Mouse (Mus musculus) thymus, postnatal 10 days (tissue): ENCODE data around the gene Gm28539.

ENCODE experiments used
- DNase-seq, 2 experiments: peaks; one replicate each; pipeline ENCODE4 v3.0.0; 2021; ENCODE audit warnings: low spot score in 2 of 2

Gene Gm28539

DNA sequence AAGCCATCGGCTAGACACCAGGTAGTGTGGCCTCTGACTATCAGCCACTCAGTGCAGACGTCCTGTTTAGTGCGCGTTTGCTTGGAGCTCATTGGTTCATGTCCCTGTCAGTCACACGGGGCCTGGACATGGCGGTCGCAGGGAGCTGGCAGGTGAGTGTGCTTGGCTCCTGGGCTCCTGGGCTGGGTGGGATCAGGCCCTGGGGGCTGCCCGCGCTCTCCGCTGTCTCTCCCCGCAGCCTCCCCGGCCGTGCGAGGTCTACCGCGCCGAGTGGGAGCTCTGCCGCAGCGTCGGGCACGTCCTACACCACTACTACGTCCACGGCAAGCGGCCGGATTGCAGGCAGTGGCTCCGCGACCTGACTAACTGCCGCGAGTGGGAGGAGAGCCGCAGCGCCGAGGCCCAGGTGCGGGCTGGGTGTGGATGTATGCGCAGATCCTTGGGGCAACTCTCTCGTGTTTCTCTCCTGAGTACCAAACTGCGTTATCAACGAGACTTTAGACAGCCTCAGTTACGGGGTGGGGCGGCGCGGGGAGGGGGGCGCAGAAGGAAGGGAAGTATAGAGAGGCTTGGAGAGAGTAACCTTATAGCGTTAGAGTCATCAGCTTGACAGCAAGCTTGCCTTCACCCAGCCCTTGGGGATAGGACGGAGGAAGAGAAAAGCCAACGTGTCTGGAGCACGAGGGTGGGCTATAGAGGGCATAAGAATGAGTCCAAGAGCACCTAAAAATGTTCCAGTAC lies at the start of gene Gm28539, which contains the start of gene 2510002D24Rik:
Gene Gm28539 (plus strand): TSS at position 117 of the 741 bp plus-strand sequence.
Gene 2510002D24Rik (plus strand): TSS at position 111 of the 741 bp plus-strand sequence.
- DNase-seq: peak; percentile 94

DNA sequence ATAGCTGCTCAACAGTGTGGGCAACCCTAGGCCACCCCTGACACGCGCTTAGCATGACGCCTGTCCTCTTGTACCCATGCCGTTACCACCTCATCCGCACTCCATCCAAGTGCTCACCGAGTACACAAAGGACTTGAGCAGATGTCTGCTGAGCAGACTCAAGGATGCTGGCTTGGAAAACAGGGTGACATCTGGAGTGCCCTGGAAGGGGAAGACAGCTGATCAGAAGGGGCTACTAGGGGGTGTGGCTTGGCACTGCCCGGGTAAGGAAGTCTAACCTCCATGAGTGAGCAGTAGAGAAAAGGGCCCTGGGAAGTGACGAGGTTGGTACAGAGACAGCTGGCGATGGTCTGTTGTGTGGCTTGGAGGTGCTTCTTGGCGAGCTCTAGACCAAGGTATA lies 49.7 kb upstream of the Gm28539 start:
- DNase-seq: no peak

DNA sequence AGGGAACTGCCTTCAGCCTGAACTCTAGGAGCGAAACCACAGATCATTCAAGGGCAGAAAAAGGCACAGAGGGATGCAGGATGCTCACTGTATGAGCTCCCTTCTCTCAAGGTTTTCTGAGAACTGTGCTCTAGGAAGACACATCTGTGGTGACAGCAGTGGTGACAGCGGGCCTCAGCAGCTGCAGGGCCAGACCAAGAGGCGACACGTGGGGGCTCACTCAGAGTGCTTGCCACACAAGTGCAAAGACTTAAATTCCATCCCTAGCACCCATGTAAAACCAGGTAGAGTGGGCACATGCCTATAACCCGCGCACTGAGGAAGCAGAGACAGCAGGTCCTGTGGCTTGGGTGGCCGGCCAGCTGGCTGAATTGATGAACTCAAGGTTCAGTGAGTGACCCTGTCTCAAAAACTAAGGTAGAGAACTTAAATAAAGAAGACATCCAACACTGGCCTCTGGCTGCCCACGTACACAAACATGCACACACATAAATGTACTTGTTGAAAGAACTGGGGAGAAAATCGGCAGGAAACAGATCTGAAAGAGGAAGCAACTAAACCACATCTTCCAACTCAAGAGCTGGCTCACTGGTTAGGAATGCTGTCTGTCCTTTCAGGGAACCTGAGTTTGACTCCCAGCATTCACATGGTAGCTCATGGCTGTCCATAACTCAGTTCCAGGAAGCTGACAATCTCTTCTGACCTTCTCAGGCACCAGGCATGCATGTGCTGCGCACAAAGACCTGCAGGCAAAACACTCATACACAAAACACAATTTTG lies 47.6 kb upstream of the Gm28539 start:
- no peak for DNase-seq

DNA sequence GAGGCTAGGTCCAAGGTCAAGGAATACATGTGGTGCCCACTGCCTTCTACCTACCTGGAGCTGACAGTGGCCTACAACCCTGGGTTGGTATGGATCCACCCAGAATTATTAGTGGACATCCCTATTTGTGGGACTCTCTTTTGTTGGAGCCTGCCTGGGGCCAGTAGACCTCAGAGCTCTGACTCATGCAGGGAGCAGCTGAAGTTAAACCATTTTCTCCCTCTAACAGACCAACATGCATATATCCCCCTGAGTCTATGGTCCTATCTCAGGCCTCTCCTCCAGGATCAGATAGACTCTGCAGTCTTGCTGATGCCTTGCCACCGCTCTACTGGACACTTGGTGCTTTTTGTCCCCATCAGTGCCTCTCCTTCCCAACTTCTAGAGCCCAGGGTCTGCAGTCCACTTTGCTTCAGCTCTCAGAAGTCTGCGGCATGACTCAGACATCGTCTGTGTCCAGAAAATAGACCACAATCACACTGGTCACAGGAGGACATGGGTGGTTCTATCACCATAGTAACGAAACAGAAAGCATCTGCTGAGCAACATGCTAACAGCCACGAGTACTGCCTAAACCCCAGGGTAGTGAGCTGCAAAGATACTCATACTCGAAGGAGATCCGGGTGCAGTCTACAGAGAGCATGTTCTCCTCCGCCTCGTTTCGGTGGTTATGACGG lies 41.0 kb upstream of the Gm28539 start:
- DNase-seq: no peak

DNA sequence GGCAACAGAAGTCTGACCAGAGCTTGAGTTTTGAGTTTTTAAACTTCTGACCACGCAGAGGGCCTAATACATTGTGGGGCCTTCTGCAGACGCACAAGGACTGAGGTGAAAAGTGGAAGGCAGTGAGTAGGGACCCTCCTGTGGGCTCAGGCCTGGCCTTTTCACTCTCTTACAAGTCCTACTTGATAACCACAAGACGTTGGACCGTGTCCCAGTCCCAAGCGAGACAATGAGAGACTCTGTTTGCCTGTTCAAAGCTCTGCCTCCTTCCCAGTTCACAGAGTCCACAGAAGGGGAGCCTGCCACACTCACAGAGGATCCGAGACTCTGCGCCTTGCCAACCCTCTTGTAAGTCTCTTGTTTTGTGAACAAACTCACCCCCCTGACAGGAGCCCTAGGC lies 39.7 kb upstream of the Gm28539 start:
- DNase-seq: no peak

DNA sequence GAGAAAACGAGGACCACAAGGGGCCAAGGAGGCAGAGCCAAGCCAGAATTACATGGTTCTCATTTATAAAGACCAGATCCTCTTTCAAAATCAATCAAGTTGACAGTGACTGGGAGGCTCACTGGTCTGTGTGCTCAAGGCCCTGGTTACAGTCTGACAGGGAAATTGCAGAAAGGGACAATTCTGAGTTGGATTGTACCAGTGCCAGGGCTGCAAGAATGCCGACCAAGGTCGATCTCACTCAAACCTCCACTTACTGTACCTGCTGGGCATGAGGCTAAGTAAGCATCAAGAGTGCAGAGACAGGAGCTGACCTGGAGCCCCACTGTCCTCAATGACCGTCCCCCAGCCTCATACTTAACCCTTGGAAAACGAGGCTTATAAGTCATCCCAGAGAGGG lies 38.2 kb upstream of the Gm28539 start:
- no peak for DNase-seq

DNA sequence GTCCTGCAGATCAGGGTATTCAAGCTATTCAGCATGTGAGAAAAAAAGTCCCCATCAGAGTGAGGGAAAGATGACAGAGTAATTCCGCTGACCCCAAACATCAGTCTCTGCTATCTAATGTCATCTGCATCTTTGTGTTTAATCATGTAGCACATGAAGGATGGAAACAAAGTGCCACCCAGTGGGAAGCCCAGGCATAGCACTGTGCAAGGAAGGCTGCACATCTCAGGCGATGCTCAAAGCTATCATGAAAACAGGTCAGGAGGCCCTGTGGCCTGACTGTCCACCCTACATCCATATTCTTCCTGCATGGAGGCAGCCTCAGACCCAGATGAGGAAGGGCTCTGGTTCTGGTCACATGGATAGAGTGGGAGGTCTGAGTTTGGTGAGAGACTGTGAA lies 37.5 kb upstream of the Gm28539 start:
- no peak for DNase-seq

DNA sequence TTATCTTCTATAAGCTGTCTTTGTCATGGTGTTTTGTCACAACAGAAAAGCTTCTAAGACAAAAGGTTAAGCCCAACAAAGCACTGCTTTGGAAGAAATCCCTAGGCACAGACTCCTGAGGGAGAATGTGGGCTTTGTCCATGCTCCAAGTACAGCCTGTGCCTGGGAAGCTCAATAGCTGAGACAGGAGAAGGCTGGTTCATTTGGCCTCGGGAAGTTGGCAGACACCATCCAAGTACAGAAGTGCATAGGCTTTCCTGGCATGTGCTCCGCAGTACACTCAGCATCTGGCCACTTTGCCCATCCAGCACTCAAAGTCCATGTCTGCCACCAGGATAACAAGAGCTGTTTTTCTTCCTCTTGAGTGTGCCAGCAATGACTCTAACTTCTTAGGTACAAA lies 30.6 kb upstream of the Gm28539 start:
- no peak for DNase-seq

DNA sequence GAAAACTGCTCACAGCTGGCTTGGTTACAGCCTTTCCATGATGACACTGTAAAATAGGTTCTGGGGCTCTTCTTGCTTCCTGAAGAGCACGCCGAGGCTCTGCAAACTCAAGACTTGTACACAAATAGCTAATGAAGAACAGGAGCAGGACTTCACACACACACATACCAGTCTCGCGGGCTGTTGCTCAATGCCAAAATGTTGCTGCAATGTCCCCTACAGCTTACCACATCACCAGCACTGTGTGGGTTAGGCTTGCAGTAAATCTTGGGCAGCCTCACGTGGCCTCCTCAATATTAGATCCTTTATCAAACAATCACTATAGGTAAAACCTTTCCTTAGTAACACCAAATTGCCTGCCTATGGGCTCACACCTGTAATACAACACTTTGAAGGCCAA lies 27.4 kb upstream of the Gm28539 start:
- DNase-seq: no peak

DNA sequence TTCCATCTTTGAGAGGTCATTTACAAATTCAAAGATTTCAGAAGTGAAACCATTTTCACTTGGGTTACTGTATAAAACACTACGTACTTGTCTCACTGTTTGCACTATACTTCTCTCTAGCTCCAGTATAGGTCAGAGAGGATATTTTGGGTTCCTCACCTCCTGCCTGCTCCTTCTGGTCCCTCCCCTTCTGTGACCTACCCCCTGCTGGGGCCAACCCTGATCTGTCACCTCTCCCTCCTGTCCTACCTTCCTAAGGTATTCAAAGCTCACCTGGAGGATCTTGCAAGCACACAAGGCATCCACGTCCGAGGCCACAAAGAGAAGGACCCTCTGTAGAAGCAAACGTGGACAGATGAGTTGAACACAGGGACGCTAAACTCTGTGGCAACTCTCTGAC lies 25.4 kb upstream of the Gm28539 start:
- DNase-seq: peak in 1 of 2 experiments; percentile 9

DNA sequence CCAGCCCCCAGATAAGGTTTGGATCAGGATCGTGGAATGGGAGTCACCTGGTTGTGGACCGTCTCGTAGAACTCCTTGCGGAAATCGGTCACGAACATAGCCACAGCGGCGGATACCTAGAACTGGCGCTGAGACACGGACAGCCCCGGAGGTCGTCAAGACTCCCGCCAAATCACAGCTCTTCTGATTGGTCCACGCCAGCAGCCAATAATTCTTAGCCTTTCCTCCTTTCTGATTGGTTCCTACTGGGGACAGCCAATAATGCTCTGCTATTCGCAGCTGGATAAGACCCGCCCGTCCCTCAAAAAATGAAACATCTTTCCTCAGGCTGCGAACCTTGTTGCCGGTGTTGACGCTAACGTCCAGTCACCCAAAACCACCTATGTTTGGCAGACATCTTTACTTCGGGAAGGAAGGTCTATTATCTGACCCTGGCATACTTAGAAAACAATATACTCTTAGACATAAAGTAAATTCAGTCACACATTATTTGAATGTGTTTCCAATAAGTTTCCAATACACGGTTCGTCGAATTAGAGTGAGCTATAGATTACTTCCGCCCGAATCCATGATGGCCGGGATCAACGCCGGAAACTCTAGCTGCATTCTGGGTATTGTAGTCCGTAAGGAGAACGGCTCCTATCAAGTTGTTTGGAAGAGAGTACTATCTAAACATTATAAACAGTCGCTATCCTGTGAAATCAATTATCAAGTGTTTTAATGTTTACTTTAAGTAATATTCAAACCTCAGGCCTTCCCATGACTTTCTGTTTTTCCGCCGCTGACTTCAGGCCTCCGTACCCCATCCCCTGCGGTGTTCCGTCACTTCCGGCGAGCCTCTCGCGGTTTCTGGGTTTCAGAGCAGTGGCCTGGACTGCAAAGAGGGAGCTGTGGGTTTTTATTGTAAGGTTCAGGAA lies 24.7 kb upstream of the Gm28539 start, which contains the start of the genes Ufd1 and Cdc45:
Gene Ufd1 (plus strand): TSS at position 312 of the 917 bp plus-strand sequence.
Gene Cdc45 (minus strand): TSS at position 520 of the 917 bp plus-strand sequence.
- DNase-seq: peak; percentile 80 to 85

DNA sequence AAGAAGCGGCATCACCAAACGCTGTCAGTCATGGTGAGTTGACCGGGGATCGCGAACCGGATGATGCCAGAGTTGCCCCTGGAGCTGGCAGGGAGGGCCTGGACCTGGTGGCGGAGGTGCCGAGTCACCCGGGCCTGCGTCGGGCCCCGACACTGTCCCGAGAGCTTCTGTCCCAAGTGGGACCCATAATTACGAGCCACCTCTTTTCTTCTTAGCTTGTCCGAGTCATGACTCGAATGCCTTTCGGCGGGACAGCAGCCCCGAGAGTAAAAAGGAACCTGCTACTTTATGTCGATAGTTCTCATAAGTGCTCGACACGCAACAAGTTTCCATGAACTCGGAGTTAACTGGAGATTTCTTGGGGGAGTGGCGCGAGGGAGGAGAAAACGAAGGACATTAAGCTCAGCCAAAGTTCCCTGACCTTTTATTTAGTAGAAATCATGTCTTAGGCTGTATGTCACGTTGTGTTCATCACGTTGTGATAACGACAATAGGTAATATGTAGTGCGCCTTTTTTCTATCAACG lies 23.9 kb upstream of the Gm28539 start:
- no peak for DNase-seq

DNA sequence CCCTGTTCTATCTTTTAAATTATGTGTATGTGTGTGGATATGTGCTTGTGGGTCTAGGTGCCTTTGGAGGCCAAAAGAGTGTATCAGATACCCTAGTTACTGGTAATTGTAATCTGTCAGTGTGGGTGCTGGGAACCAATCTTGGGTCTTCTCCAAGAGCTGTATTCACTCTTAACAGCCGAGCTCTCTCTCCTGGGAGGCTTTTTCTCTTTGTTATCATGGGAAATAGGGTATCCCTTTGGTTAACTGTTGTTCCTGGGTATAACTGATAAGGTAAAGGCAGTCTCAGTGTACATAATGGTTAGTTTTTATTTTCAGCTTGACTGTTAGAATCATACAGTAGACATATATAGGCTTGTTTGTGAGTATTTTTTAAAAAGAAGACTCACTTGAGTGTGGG lies 14.0 kb upstream of the Gm28539 start:
- no peak for DNase-seq

DNA sequence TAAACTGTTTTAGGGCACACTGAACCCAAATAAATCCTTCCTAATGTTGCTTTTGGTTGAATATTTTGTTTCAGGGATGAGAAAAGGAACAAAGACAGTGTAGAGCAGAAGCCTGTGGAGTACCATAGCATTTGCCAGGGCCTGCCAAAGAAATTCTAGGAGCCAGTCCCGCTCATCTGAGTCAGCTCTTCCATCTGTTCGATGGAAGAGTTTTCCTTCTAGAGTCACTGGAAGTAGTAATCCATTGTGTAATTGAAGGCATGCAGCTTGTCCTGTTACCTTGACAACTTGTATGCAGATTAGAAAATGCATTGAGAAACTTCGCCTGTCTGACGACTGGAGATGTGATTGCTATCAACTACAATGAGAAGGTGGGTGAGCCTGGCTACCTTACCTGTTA lies 13.5 kb upstream of the Gm28539 start:
- no peak for DNase-seq

DNA sequence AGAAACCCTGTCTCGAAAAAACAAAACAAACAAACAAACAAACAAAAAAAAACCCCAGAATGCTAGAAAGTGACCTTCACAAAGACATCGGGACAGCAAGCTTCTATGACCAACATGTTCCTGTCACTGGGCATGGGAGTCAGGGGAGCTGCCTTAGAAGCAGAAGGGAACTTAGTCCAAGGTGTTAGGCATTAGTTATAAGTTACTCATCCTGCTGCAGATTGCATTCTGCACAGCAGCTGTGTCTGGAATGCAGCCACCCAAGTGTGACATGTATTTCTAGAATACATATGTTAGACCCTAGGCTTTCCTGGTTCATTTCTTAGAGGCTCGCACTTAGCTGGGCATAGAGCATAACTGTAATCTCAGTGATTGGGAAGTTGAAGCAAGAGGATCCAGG lies 7.8 kb upstream of the Gm28539 start:
- DNase-seq: no peak

DNA sequence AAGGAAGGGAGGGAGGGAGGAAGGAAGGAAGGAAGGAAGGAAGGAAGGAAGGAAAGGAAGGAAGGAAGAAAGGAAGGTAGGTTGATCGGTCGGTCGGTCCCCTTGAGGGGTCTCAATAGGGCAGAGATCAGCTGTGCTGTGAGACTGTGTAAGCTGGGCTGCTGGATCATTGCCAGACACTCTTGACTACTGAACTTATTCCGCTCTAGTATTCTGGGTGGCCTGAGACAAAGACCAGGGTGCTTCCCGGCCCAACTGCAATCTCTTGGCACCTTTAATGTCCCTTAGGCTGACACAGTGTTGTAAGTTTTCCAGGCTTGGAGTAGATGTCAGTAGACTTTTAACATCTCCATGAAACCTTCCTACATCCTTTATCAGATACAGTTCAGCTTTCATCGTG lies 7.3 kb upstream of the Gm28539 start:
- no peak for DNase-seq

DNA sequence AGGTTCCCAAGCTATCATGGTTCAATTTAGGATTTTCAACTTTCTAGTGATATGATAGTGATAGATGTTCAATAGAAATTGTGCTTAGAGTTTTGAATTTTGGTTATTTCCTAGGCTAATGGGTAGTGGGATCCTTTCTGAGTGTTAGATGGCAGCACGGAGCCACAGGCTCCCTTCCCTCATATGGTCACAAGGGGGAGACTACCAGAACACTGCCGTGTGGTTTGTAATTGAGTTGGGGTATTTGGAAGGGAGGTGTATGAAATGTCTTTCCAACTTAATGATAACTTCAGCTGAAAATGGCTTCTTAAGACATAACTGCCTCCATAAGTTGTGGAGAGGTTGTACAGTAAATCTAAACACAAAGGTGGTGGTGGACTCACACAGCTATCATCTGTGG lies 2.9 kb upstream of the Gm28539 start:
- no peak for DNase-seq

DNA sequence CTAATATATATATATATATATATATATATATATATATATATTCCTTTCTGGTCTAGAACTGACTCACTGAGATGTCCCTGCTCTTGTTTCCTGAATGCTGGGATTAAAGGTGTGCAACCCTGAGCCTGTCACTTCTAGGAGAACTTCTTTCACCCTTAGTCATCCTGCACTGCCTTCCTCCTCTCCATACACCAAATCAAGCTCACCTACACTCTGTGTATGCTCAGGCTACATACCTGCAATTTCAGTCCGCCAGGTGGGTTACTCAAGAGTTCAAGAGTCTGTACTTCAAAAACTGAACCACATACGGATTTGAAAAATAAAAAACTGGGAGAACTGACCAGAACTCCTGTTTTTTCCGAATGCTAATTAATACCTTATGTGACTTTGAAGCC lies 314 bp upstream of the Gm28539 start:
- DNase-seq: no peak

DNA sequence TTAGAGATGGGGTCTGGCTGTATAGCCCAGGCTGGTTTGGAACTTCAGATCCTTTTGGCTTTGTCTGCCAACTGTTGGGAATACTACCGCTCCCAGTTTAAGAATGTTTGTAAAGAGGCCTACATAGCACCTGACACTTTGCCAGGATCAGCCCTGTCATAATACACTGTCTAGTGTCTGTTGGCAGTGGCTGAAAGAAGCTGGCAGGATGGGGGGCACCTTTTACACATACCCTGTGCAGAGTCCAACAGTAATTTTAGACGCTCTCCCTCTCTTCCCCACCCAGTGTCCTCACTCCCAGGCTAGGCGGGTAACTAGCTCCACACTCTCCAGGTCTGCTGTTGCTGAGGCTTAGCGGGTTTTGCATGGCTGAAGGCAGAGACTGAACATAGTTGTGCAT lies 2.0 kb downstream of the Gm28539 start:
- no peak for DNase-seq

DNA sequence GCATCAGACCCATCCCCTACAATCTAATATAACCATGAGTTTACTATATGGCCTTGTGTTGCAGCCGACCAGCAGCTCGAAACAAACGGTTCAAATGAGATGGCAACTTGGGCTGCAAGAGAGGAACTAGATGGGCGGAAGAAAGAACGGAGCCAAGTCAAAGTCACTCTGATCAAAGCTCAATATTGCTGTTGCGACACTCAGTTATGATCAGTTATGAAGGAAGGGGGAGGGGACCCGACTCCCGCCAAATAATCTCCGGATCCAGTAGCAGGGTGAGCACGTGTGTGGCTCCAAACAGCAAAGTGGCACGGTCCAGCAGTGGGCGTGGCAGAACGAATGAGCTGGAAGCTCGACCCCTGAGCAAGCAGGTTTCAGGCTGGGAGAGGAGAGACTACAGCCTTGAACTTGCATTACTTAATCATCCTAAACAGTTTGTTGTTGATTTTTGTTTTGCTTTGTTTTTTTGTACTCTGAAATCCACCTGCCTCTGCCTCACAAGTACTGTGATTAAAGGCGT lies 10.0 kb downstream of the Gm28539 start:
- DNase-seq: no peak
